Mouse (Mus musculus) megakaryocyte, embryonic 14.5 days (primary cell): ENCODE measurements around the gene Fyn.

Experiments
- FLI1 ChIP-seq: IDR thresholded peaks from 2 replicates; pipeline ENCODE4 v1.6.1; 2012; ENCODE audit warnings: low read length, inconsistent platforms, mixed read lengths
- GATA1 ChIP-seq: IDR thresholded peaks from 3 replicates; pipeline ENCODE4 v1.6.1; 2012; ENCODE audit warnings: mixed read lengths, low read length, inconsistent platforms, borderline replicate concordance

DNA sequence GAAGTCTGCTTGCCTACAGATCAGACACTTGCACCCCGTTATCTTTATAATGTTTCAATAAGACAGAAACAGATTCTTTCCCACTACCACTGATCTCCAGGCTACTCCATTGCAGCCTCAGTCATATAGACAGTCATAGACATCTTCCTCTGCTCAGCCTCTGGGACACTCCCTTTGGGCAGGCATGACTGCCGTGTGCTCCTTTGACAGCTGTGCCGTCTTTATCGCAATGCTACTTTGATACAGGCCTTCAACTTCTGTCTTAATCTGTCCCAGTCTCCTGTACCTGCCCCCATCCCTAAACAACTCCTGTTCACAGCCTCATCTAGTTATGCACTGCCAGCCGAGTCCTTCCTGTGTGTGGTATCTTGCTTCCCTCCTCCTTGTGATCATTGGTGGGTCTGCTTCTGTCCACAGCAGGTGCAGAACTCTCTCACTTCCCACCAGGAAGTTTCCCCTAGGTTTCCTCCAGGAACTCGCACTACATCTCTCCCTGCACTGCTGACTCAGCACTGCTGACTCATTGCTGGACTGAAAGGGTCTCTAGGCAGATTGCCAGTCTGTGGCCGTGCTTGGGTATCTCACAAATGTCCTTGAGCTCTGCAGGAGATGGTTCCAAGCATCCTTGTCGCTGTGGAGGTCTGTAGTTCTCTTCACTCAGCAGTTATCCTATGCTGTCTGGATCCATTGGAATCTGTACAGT, 43.4 kb downstream of the Fyn start:
- no peak for TF ChIP-seq GATA1
- no peak for TF ChIP-seq FLI1
